Mouse (Mus musculus): Measurements from ENCODE around the gene Kif27.

Gene Kif27

DNA sequence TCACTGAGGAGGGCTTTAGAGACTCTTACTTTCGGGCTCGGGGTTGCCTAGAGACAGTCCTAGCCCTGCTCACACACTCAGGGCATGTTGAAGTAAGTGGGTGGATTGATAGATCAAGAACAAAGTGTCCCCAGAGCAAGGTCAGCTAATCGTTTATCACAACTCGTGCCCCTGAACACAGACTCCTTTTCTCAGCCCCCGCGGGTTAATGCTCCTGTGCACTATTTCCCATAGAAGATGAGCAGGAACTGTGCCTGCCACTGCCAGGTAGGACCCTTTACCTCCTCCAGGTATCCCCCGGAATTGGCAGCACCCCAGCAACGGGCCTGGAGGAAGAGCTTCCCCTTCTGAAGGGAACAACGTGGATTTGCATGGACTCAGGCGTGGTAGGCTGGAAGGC is 82.7 kb downstream of the Kif27 start:
- peak; percentile 82 for DNase-seq (ENCODE audit: low spot score)

DNA sequence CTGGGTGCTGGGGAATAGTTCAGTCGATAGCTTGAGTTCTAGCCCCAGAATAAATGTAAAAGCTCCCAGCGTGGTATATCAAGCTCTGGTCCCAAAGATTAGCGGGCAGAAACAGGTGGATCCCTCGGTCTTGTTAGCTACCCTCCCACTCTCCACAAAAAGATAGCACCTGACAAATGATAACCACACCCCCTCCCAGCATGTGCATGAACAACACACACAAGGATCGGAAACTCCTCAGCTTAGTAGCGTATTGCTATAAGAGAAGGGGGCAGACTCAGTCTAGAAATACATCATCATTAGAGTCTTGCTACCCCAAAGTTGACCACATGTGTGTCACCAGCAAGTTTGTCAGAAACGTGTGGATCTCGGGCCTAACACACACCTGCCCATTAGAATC is 83.3 kb downstream of the Kif27 start, which contains the start of gene Gkap1:
TSS of gene Gkap1 (minus strand) at position 101 of the 400 bp plus-strand sequence.
- no peak for DNase-seq (ENCODE audit: low spot score)

DNA sequence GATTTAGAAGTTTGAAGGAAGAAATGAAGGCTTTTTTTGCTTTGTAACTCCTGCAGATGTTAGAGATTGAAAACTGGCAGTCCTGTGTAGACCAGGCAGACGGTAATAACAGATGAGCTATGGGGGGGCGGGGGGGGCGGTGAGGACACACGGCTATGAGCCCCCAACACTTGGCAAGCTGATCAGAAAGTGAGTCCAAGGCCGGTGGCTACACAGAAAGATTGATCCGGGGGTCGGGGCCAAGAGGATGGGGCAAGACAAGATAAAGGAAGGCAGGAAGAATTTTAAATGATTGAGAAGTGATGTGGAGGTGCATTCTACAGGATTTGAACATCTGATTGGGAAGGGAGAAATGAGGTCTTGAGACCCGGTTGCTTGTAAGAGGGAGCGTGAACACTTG is 83.8 kb downstream of the Kif27 start:
- DNase-seq (ENCODE audit: low spot score) = no peak

DNA sequence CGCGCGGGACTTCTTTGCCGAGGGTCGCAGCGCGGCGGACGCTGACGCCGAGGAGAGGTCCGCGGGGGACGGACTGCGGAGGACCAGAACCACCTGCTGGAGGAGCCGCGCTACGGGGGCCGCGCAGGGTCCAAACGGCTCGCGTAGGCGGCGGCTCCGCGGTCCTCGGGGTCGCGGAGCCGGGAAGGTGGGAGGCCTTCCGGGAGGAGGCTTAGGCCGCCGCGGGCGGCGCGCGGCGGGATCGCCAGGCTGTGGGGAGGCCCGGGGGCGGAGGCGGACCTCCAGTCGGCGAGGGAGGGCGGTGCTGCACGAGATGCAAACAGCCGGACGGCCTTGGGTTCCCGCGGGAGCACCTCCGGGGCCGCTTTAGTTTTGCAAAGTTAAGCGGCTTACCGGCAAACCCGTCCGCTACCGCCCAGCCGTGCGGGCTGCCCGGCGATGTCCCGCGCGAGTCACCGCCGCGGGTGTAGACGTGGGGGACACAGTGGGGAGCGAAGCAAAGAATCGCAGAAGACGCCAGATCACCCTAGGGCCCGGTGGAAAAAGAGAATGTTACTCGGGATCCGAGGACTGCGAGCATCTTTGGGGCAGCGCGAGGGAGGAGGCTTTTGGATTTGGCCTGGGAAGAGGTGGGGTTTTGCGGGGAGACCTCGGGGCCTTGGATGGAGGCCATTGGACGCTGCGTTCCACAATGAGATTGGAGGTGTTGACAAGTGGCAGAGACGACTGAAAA is 84.5 kb downstream of the Kif27 start:
- DNase-seq (ENCODE audit: low spot score) = peak; percentile 88

DNA sequence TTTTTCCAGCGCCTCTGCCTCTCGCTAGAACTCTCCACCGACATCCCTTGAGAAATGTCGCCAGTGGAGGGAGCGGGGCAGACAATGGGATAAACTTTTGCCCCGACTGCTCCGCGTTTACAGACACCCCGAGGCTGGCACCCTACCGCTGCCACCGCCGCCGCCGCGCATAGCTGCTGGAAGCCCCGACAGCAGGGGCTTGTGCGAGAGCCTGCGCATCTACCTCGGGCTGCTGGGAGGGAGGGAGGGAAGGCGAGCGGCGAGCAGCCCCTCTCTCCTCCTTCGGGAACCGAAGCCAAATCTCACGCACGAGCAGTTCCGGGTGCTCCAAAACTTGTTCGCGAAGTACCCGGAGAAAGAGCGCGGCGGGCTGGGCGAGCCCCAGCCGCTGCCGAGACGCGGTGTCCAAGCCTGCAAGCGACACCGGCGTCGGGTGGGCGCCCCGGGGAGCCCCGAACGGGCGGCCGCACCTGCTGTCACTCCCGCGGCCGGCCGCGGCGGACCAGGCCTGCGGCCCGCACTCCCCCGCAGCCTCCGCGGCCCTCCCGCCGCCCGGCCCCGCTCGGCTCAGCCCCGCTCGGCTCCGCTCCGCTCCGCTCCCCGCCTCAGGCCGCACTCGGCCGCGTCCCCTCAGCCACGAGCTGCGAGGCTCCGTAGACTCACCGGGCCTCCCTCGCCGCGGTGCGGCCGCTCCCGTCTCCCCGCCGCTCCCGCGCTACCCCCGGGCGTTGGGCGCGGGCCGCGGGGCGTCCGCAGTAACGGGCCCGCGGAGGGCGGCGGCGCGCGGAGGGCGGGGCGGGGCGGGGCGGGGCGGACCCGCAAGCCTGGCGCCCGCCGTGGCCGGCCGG is 85.3 kb downstream of the Kif27 start:
- peak; percentile 70 for DNase-seq (ENCODE audit: low spot score)

DNA sequence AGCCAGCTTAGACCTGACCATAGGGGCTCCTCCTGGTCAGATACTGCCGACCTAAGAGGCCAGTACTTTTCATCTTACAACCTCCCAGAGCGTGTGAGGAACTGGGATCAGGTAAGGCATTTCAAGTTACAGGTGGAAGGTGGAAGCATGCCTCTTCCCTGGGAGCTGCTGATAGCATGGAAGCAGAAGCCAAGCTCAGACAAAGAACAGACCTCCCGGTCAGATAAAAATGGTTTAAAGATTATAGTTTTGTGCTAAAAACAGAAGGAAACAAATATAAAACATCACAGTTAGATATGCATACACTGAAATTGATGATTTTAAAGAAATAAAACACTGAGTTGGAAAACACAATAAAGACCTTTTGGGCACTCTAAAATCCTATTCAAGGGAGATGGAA is 92.1 kb downstream of the Kif27 start:
- no peak for DNase-seq (ENCODE audit: low spot score)

DNA sequence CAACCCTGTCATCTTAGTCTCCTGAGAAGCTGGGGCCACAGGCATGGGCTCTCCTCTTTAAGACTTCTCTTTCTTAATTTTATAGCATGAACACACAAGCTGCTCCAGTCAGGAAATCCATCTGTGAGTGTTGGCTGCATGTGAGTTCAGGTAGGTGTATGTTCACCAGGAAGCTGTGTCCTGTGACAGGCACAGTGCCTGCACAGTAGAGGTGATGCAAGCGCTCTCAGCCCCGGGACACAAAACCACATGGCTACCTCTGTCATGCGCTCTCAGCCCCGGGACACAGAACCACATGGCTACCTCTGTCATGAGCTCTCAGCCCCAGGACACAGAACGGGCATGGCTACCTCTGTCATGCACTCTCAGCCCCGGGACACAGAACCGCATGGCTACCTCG is 95.4 kb downstream of the Kif27 start:
- DNase-seq (ENCODE audit: low spot score) = no peak

DNA sequence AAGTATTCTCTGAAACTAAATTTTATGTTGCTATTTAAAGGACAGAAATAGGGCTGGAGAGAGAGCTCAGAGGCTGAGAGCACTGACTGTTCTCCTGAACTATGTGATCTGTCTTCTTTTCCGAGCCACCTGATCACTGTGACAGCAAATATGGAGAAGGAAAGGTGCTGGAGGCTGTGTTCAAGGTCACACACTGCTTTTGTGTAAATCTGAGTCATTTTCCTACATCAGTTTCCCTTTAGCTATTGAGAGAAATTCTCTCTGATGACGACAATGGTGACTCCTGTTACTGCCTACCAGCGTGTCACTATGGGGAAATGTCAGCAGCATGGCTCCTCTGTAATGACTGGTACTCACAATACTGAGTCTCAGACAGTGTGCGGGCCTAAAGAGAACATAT is 97.2 kb downstream of the Kif27 start:
- DNase-seq (ENCODE audit: low spot score) = no peak

DNA sequence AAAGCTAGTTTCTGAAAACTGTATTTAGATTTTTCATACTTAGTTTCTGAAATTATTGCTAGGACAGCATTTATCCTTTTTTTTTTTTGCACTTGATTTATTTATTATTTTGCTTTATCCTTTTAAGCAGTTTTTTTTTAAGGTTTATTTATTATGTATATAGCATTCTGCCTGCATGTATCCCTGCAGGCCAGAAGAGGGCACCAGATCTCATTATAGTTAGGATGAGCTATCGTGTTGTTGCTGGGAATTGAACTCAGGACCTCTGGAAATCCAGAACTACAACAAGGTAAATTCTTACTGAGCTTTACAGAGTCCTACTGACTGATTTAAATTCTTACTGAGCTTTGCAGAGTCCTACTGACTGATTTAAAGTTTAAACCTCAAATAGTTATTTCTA is 105.7 kb downstream of the Kif27 start:
- no peak for DNase-seq (ENCODE audit: low spot score)

DNA sequence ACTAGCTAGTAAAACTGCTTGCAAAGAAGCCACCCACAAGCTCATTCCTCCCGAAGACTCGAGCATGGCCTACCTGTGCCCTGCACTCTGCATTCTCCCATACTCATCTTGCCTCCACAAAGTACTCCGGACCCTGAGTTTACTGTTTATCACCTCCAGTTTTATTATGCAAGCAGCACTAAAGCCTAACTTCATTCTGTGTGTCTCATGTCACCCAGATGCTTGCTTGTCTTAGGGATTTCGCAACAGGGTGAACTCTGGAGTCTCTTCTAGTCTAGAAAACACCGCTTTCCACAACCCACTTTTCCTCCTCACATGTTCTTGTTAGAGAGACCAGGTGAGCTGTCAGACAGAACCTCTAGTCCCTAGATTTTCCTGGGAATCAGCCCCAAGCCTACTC is 110.0 kb downstream of the Kif27 start:
- DNase-seq (ENCODE audit: low spot score) = no peak
